Mouse (Mus musculus) heart, embryonic 11.5 days (tissue): ENCODE measurements around the gene Dusp22. TPM values are rescaled to one million over a fixed set of nuclear protein-coding genes. Genes with fewer than 3 reads are reported as not detected.

Experiments used
- ATAC-seq: fragments of 200-750 bp; cut with Nextera tagmentation; replicated peaks from 2 replicates; pipeline ENCODE4 v1.8.0; 2017; ENCODE audit warnings: moderate library complexity; ENCODE audit not compliant: insufficient number of reproducible peaks, low FRiP score, low TSS enrichment
- H3K27ac ChIP-seq: fragments of 300-500 bp; sonication (generic); 2 replicates; pipeline ENCODE4 v1.5.1; 2014; ENCODE audit warnings: mild to moderate bottlenecking, low read depth, low read length
- H3K27me3 ChIP-seq: fragments of 300-500 bp; sonication (generic); 2 replicates; pipeline ENCODE4 v1.6.1; 2014; ENCODE audit warnings: mild to moderate bottlenecking, low read length, mixed read lengths; ENCODE audit not compliant: control insufficient read depth, insufficient read depth
- H3K36me3 ChIP-seq: fragments of 300-500 bp; sonication (generic); 2 replicates; pipeline ENCODE4 v1.6.1; 2014; ENCODE audit warnings: mild to moderate bottlenecking, low read length, moderate library complexity, mixed read lengths; ENCODE audit not compliant: control insufficient read depth, insufficient read depth
- H3K4me1 ChIP-seq: fragments of 300-500 bp; sonication (generic); 2 replicates; pipeline ENCODE4 v1.6.1; 2014; ENCODE audit warnings: low read length; ENCODE audit not compliant: control insufficient read depth, insufficient read depth
- H3K4me2 ChIP-seq: fragments of 300-500 bp; sonication (generic); 2 replicates; pipeline ENCODE4 v1.6.1; 2014; ENCODE audit warnings: mild to moderate bottlenecking, moderate library complexity
- H3K4me3 ChIP-seq: fragments of 300-500 bp; sonication (generic); 2 replicates; pipeline ENCODE4 v1.5.1; 2014; ENCODE audit warnings: low read depth, low read length
- H3K9ac ChIP-seq: fragments of 300-500 bp; sonication (generic); 2 replicates; pipeline ENCODE4 v1.6.1; 2014; ENCODE audit warnings: mild to moderate bottlenecking, low read depth, low read length, moderate library complexity
- H3K9me3 ChIP-seq: fragments of 300-500 bp; sonication (generic); replicated peaks from 2 replicates; pipeline ENCODE4 v1.6.1; 2016; ENCODE audit warnings: low read length; ENCODE audit not compliant: control insufficient read depth
- WGBS: fragments of 180-500 bp; shearing (Covaris S2); extraction: QIAGEN DNeasy Blood & Tissue Kit; methylation state at CpG from one replicate; pipeline ENCODE4 v1.1.7; 2014; ENCODE audit not compliant: insufficient replicate concordance; 5-methylcytosine and 5-hydroxymethylcytosine counted together
- polyA plus RNA-seq: library from polyadenylated mRNA; unstranded; fragments of >200 nt; fragmentation: Nextera tagmentation; extraction: Ambion mirVana; gene quantifications from 2 replicates; pipeline ENCODE4 v1.2.1, GENCODE M21; 2014

Gene Dusp22
- polyA plus RNA-seq, 1 experiment from 2014 or later = 21.8 TPM

DNA sequence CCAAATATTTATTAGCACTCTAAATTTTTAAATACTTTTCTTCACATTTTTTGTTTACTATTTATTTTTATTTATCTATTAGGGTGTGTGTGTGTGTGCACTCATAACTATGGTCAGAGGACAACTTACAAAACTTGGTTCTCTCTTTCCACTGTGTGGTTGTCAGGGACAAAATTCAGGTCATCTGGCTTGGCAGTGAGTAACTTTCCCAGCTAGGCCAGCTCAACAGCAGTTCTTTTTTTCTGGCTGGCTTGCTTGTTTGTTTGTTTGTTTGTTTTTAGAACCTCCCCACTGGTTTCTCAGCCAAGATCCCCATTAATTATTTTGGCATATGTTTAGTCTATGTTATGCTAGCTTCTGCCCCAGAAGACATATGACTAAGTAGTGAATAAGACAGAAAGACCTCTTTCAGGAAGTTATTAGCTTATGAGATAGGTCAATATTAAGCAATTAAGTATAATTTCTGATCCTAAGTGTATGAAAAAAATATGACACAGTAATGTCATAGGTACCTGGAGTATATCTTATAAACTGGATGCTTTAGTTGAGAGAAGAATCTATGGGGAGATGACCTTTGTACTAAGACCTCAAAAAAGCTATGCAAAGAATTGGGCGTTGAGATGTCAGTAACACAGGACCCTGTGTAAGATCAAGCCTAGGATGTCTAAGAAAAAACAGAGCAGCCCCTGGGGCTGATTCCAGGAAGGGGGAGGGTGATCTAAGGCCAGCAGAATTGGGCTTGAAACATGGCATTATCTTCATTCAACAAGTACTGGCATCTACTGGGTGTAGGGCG is 1.4 kb upstream of the Dusp22 start:
- no peak overlapping the region for H3K4me3 ChIP-seq
- 77% methylated on average over 2 of the region's 2 CpGs for WGBS
- no peak overlapping the region for H3K4me2 ChIP-seq
- no peaks in the 10 kb centered on the region for H3K9me3 ChIP-seq
- H3K4me1 ChIP-seq = no peaks in the 10 kb centered on the region
- H3K9ac ChIP-seq = no peak overlapping the region
- no peak overlapping the region for H3K27ac ChIP-seq
- ATAC-seq = no peak
- H3K36me3 ChIP-seq = no peaks in the 10 kb centered on the region
- H3K27me3 ChIP-seq = no peaks in the 10 kb centered on the region

DNA sequence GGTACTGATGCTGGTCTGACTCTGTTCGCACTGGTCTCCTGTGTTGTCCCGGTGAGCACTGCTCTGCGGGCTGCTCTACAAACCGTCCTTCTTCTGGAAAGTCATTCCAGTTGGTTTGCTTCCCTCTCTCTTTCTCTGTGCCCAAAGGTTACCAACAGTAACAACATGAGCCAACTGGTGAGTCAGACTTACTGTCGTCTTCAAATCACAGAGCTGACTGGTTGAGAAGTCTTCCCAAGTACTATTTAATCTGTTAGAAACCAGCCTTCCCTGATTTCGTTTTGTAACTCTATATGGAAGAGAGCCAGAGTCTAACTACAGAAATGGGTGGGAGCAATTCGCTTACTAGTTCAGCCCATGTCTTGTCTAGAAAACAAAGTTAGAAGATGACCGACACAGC is 5.5 kb downstream of the Dusp22 start:
- Histone ChIP-seq H3K27me3 (no peaks in the 10 kb centered on the region), H3K4me1 (no peaks in the 10 kb centered on the region), H3K9ac (no peak overlapping the region), H3K27ac (no peak overlapping the region), H3K4me2 (no peak overlapping the region), H3K9me3 (no peaks in the 10 kb centered on the region), H3K4me3 (no peak overlapping the region), H3K36me3 (no peaks in the 10 kb centered on the region)
- WGBS = 85% methylated on average over 8 of the region's 8 CpGs
- no peak for ATAC-seq

DNA sequence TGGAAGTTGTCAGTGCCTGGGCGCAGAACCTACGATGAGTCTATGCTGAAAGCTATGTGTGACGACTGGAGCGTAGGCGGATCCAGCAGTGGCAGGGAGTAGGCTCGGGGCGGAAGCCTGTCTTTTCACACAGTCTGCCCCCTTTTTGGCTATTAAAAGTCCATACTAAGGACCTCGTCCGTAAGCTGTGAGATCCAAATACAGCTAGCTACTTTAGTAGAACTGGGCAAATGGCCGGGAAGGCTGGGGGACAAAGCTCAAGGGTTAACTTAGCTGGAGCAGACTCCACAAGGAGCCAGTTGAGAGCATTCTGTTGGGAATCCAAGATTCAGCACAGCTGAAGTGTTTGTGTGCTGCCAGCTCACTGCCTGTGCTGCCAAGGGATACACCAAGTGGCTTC is 6.7 kb downstream of the Dusp22 start:
- Histone ChIP-seq H3K9me3 (no peaks in the 10 kb centered on the region), H3K4me1 (no peaks in the 10 kb centered on the region), H3K4me3 (no peak overlapping the region), H3K27me3 (no peaks in the 10 kb centered on the region), H3K4me2 (no peak overlapping the region), H3K9ac (no peak overlapping the region), H3K27ac (no peak overlapping the region), H3K36me3 (no peaks in the 10 kb centered on the region)
- 84% methylated on average over 10 of the region's 10 CpGs for WGBS
- no peak for ATAC-seq

DNA sequence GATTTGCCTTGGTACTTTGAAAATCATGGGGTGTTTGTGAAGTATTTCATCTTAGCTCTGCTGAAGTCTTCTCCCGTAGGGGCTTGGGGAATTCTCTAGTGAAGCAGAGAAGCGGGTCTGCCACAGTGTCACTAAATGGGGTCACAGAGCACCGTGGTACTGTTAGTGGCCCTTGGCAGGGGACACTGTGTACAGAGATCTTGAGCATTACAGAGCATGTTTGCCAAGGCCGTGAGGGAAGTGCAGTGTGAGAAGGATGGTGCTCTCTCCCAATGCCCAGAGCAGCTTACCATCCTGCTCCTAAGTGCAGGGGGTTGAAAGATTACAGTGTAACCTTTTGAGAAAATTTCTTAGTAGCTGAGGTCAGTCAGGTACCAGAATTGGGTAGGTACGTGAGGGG is 8.5 kb downstream of the Dusp22 start:
- Histone ChIP-seq H3K9me3 (no peaks in the 10 kb centered on the region), H3K4me2 (no peak overlapping the region), H3K9ac (no peak overlapping the region), H3K4me1 (no peaks in the 10 kb centered on the region), H3K27ac (no peak overlapping the region), H3K4me3 (no peak overlapping the region), H3K36me3 (no peaks in the 10 kb centered on the region), H3K27me3 (no peaks in the 10 kb centered on the region)
- 85% methylated on average over 5 of the region's 5 CpGs for WGBS
- ATAC-seq = no peak

DNA sequence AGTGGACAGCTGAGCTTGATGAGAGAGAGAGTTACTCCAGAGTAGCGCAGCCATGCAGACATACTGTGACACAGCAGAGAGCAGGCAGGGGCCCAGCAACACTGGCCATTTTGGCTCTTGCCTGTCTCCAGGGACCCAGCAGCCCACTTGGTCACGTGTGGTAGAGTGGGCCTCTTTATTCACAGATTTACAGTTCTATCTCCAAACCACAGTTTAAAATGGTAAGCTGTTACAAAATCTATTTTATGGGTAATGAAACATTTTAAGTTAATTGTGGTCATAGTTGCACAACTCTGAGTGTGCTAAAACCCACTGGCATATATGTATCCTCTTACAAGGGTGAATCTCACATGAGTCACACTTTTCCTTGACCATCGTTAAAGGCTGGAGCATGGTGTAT is 9.5 kb downstream of the Dusp22 start:
- Histone ChIP-seq H3K9ac (no peak overlapping the region), H3K4me1 (no peaks in the 10 kb centered on the region), H3K4me2 (no peak overlapping the region), H3K36me3 (no peaks in the 10 kb centered on the region), H3K27ac (no peak overlapping the region), H3K9me3 (no peaks in the 10 kb centered on the region), H3K27me3 (no peaks in the 10 kb centered on the region), H3K4me3 (no peak overlapping the region)
- WGBS = 93% methylated on average over 3 of the region's 3 CpGs
- no peak for ATAC-seq

DNA sequence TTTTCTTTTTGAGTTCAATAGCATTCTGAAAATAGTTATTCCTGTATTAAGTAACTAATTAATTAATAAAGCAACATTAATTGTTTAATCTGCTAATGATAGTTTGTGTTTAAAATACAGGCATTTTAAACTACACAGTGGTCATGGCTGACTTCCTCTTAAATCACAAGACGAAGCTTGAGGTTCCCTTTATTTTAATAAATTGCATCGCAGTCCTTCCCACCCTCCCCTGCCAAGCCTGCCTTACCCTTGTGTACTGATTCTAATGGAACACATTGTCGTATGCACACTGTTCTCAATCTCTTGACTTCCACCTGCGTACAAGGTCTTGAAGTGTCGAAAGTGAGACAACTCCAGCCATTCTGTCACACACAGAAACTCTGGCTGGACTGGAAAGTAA is 14.1 kb downstream of the Dusp22 start:
- no peaks in the 10 kb centered on the region for H3K36me3 ChIP-seq
- no peak overlapping the region for H3K4me3 ChIP-seq
- H3K9ac ChIP-seq = no peak overlapping the region
- ATAC-seq = no peak
- H3K27me3 ChIP-seq = no peaks in the 10 kb centered on the region
- H3K4me2 ChIP-seq = no peak overlapping the region
- H3K4me1 ChIP-seq = no peaks in the 10 kb centered on the region
- WGBS = 84% methylated on average over 5 of the region's 5 CpGs
- no peak overlapping the region for H3K27ac ChIP-seq
- H3K9me3 ChIP-seq = no peaks in the 10 kb centered on the region

DNA sequence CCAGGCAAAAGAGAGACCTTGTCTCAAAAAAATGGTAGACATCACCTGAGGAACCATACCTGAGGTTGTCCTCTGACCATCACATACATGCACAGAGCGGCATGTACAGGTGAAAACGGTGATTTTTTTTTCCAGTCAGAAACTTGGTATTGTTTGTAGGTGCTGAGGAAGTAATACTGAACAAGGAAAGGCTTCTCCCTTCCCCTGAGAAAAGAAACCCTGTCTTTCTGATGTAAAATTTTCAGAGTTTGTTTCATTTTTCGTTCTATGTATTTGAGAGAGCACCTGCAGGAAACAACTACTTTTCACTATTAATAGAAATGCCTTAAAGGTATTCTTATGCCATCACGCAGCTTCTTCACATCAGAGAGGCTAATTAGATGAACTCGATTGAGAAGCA is 19.0 kb downstream of the Dusp22 start:
- ATAC-seq = no peak
- H3K36me3 ChIP-seq = no peaks in the 10 kb centered on the region; the same call in 1 of the 2 replicates
- no peak overlapping the region for H3K4me2 ChIP-seq
- H3K27me3 ChIP-seq = no peaks in the 10 kb centered on the region
- H3K27ac ChIP-seq = no peak overlapping the region
- no peak overlapping the region for H3K4me3 ChIP-seq
- H3K4me1 ChIP-seq = no peaks in the 10 kb centered on the region
- no peak overlapping the region for H3K9ac ChIP-seq
- WGBS = 85% methylated on average over 5 of the region's 5 CpGs
- no peaks in the 10 kb centered on the region for H3K9me3 ChIP-seq

DNA sequence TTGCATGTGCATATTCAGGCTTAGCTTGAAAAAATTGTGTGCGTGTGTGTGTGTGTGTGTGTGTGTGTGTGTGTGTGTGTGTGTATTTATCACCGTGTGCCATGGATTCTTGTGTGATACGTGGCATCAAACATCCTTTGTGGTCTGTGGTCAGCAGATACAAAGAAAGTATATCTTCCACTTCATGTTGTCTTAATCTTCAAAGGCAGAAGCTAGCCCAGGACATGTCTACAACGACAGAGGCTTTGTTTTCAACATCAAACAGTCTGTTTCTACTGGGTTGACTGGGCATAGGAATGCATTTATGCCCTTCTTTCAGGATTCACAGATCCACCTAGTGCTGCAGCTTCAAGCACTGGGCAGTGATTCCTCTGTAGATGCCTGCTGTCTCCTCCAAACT is 22.1 kb downstream of the Dusp22 start:
- ATAC-seq = no peak
- H3K4me2 ChIP-seq = no peak overlapping the region
- no peaks in the 10 kb centered on the region for H3K4me1 ChIP-seq
- WGBS = 73% methylated on average over 4 of the region's 4 CpGs
- H3K36me3 ChIP-seq = no peaks in the 10 kb centered on the region; the same call in 1 of the 2 replicates
- no peak overlapping the region for H3K27ac ChIP-seq
- H3K9me3 ChIP-seq = no peaks in the 10 kb centered on the region
- H3K27me3 ChIP-seq = no peaks in the 10 kb centered on the region
- no peak overlapping the region for H3K4me3 ChIP-seq
- H3K9ac ChIP-seq = no peak overlapping the region

DNA sequence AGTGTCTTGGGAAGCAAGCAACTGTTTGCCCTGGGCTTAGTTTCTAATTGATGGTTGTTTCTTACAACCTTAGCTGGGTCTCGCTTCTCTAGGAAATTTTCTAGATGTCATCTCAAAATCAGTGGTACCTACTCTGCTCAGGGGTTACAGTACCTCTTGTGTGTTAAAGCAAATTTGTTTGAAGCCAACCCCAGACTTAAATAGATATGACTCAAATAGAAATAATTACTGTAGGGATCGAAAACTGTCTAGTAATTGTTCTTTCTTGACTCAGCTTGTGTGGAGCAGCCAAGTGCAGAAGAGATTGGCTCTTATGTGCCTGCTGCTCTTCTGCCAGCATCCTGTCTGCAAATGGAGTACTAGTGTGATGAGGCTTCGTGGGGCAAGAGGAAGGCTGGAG is 22.5 kb downstream of the Dusp22 start:
- H3K9ac ChIP-seq = no peak overlapping the region
- H3K4me2 ChIP-seq = no peak overlapping the region
- no peaks in the 10 kb centered on the region for H3K4me1 ChIP-seq
- no peaks in the 10 kb centered on the region; the same call in 1 of the 2 replicates for H3K36me3 ChIP-seq
- 77% methylated on average over 3 of the region's 3 CpGs for WGBS
- ATAC-seq = no peak
- no peaks in the 10 kb centered on the region for H3K27me3 ChIP-seq
- no peaks in the 10 kb centered on the region for H3K9me3 ChIP-seq
- no peak overlapping the region for H3K4me3 ChIP-seq
- H3K27ac ChIP-seq = no peak overlapping the region
